Mouse (Mus musculus) R1 (cell line): ENCODE data around the gene Bcl2l11.

Experiments
- DNase-seq: peaks from one replicate; pipeline ENCODE4 v3.0.0-alpha.2; 2018; ENCODE audit warnings: low read depth, low spot score

Bcl2l11 gene

DNA sequence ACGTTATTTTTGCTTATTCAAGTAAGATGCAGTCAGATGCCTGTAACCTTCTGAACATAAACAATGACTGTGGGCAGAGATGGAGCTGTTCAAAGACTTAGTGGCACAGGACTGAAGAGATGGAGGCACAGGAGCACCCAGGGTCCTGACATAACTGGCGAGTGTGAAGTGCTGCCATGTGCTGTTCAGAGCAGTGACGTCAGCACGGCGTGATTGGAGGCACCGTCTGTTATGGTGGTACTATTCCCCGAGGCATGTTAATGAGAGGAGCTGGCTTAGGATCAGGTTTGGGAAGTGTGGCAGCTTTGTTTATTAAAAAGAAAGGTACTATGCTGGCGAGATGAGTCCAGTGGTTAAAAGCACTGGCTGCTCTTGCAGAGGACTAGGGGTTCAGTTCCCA lies 13.1 kb downstream of the Bcl2l11 start:
- DNase-seq: no peak

DNA sequence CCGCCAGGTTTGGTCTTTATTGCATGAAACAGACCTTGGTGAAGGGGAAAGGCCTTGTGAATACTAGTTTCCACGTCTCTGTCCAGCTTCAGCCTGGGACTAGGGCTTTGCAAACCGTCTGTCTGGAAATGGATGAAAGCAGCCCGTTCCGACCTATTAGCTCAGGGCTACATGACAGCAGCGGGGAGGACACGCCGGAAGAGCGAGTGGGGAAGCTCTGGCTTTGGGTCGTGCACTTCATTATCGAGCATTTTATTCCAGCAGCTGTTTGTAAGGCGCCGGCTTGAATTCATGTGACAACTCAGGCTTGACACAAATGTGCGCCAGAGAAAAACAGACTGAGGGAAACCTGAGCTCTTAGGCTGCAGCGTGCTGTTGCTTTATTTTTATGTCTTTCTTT lies 13.9 kb downstream of the Bcl2l11 start:
- DNase-seq: peak; percentile 34

DNA sequence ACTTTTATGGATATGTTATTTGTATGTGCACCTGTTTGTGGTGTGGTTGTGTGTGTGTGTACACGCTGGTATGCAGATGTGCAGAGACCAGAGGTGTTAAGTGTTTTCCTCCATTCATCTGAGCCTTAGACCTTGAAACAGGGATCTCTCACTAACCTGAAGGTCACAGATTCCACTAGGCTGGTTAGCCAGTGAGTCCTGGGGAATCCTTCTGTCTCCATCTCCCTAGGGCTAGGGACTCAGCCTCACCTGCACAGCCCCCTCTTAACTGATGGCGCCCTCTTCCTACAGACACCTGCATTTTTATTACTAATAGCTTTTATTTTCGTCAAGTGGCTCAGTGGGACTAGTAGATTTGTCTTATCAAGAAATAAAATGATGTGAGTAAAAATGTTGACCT lies 14.3 kb downstream of the Bcl2l11 start:
- DNase-seq: peak; percentile 36

DNA sequence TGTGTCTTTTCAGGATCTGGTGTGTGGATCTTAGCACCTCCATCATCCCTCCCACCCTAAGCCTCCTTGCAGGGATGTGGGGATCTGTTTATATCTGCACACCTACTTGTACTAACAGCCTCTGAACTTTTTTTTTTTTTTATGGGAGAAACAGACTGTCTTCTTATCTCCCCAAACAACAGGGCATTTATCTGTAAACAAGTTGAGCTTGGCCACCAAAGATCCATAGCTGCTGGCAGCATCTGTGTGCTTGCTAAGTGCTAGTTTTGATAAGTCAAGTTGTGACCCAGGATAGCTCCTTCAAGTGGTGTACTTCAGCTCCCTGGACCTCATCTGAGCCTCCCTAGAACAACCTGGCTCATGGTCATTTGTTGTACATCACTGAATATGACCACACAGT lies 18.2 kb downstream of the Bcl2l11 start:
- no peak for DNase-seq

DNA sequence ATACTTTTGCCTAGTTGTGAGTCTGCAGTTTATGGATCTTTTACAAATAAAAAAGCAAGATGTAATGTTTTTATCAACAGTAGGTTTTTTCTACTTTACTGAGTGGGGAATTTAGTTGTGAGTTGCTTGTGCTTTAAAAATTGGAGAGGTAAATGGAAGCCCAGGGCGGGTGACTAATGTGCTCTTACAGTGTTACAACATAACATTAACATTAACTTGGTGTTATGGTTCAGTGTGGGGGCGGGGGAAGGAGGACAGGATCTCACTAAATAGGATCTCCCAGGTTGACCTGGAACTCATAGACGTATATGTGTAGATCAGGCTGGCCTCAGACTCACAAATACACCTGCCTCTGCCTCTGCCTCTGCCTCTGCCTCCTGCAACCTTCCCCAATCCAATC lies 19.6 kb downstream of the Bcl2l11 start:
- no peak for DNase-seq

DNA sequence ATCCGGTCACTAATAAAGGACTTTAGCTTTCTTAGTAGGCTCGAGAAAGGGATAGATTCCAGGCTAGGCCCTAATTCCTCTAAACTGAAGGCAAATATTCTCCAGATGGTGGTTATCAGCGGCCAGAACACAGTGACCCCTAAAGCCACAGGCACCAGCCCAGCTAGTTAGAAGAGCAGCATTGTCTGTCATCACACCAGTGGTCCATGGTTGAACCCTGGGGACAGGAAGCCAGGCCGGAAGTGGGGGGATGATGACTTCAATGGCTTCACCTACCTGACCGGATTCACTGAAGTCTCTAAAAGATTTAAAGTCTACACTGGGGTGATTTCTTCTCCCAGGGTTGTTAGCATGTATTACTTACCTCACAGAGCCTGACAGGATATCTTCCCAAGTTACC lies 23.8 kb downstream of the Bcl2l11 start:
- DNase-seq: no peak

GRCm38 (mm10) chr2:128152211-128152610 lies 26.4 kb downstream of the Bcl2l11 start:
- no peak for DNase-seq

- DNase-seq: no peak
Observed at GRCm38 (mm10) chr2:128152845-128153550, 27.2 kb downstream of the Bcl2l11 start.

- no peak for DNase-seq
Observed at GRCm38 (mm10) chr2:128153551-128153910, 27.7 kb downstream of the Bcl2l11 start.

DNA sequence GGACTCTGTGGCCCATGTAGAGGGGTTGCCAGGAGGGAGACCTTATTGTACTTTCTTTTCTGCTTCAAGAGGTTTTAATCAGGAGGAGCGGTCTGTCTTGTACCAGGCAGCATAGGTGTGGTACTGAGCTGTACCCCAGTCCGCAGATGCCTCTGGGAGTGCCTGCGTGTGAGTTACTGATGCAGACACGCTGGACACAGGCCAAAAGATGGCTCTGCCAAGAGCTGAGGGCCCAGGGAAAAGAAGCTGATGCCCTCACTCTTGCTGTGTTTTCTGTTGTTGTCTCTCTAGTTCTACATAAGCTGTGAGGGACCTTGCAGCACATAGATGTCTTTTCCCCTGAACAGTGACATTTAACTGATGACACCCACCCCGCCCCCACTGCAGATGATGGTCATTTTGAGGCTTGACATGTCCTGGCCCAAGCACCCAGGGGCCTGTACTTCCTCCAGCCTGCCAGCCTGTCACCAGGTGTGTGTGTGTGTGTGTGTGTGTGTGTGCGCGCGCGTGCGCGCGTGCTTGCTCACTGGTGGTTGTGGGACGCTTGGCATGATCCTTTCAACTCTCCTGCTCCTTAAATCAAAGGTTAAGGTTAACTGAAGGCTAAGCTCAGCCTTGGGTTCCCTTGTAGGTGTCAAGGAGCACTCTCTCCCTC lies 29.7 kb downstream of the Bcl2l11 start:
- no peak for DNase-seq

DNA sequence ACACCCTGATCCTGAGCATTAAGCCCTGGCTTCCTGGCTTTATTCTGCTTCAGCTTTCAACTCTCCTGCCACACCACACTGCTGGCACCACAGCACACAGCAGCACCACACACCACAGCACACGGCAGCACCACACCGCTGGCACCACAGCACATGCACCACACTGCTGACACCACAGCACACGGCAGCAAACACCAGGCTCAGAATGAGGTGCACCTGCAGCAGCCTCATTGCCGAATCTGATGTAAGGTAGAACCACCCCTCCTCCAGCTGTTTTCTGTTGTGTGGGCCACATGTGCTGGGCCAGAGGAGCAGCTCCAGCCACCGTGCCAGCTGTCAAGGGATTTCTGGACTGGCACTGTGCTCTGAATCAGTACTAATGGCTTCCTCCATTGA lies 30.2 kb downstream of the Bcl2l11 start:
- DNase-seq: no peak

DNA sequence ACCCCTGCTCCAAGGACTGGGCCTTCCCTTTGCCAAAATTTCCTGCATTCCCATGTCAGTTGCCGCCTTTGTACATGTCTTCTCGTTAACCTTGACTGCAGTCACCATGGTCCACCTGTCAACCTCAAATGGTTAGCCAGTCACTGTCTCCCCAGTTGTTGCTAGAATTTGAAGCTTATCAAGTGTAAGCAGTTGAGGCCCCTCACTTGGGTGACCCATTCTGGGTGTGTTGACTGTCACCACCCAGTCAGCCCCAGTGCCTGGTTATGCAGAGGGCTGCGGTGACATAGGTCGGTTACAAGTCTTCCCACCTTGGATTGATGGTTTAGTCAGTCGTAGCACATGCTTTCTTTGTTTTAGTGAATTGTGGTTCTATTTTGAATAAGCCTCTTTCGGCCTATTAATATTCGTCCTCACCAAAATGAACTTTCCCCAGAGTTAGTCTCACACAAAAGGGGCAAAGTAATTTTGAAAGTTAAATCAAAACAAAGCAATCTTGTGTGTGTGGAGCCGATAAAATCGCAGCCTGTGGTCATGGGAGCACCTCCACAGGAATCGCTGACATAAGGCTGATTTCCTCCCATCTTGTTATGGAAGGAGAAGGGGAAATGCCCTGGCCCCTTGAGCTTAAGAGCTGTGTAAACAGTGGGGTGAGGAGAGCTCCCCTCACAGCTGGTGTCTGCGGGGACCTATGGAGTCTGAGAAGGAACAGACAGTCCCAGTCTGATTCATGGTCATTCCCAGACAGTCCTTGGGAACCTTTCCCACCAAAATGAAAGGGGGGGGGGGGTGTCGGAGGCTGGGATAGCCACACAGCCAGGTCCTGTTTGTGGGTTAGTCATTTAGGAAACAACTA lies 30.9 kb downstream of the Bcl2l11 start:
- no peak for DNase-seq

GRCm38 (mm10) chr2:128158734-128159410 lies 33.0 kb downstream of the Bcl2l11 start:
- DNase-seq: no peak

DNA sequence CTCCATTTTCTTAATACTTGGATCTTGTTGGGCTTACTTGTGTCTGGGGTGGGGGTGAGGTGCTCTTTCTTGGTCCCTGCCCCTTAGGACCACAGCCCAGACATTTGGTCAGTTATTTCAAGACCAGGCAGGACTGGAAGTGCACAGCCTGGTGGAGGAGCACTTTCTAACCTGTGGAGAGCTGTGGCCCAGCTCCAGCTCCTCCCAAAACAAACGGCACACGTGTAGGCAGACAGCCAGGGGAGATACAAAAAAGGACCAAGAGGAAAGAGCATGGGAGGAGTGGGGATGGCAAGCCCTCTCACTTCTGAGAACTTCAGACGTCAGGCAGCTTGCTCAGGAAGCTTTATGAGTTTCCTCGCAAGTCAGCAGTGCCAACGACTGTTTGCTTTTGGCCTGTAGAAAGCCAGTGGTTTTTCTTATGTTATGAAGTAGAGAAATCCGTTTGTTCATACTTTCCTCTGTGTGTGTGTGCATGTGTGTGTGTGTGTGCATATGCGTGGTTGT lies 33.8 kb downstream of the Bcl2l11 start:
- DNase-seq: no peak

DNA sequence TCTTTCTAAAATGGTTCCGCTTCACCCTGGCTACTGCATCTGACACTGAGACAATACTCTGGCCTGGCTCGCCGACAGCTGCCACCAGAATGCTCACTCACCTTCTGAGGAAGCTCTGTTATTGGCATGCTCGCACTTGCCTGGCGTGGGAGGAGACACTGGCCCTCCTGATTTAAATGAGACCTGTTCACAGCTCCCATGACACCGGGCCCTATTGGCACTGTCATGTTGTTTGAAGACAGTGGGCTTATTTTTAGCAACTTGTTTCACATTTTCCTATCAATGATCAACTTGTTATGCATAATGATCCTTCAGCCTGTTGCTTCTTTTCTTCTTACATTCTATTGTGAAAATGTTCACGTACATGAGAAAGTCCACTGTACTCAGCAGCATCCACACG lies 37.3 kb downstream of the Bcl2l11 start:
- DNase-seq: no peak

DNA sequence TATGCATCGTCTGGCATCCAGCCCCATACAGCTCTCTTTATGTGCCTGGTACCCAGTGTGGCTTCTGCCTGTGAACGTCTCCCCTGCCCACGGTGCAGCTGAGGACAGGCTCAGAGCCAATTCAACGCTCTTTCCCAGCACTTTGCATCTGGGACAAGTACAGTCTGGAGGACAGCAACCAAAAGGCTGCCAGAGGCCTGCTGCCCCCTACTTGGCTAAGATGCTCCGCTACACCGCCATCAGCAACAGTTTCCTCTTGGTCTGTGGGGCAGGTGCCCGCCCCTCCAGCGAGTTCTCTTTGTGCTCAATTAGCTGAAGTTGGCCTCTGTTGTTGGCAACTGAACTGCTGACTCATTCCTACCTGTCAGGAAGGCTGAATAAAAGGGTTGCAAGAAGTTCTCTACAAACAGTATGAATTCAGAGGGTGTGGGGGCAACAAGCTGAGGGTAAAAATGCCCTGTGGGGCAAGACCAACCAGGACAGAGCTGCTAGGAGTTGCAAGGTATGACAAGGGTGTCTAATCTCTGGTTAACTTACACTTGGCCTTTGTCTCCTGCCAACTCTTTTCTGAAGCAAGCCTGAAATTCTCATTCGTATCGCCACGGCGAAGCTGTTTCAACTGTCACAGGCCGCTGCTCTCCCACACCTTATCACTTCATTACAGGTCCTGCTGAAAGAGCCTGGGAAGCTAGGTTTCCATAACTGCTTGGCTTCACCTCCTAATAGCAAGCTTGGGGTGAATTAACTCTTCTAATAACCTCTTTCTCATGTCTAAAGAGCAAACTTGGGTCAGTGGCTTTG lies 41.0 kb downstream of the Bcl2l11 start:
- DNase-seq: no peak

GRCm38 (mm10) chr2:128167930-128168329 lies 42.1 kb downstream of the Bcl2l11 start:
- DNase-seq: no peak

DNA sequence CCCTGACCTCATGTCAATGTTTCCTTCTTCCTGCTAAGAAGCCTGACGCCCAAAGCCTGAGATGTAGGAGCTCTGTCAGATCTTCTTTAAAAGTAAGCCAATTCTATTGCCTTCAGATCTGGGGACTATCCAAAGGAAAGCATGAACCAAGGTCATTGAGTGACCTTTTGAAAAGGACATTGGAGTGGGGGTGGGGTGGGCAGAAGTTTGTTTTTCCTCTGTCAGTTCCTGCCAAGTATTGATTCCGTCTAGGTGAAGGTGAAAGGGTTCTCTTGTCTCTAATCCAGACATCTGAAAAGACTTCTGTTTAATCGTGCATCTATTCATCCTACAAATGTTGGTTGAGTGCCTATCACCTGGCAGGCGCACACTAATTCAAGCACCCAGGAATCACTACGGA lies 43.6 kb downstream of the Bcl2l11 start:
- no peak for DNase-seq

- no peak for DNase-seq
Observed at GRCm38 (mm10) chr2:128169972-128170371, 44.1 kb downstream of the Bcl2l11 start.

- DNase-seq: no peak
Observed at GRCm38 (mm10) chr2:128170614-128171013, 44.8 kb downstream of the Bcl2l11 start.

DNA sequence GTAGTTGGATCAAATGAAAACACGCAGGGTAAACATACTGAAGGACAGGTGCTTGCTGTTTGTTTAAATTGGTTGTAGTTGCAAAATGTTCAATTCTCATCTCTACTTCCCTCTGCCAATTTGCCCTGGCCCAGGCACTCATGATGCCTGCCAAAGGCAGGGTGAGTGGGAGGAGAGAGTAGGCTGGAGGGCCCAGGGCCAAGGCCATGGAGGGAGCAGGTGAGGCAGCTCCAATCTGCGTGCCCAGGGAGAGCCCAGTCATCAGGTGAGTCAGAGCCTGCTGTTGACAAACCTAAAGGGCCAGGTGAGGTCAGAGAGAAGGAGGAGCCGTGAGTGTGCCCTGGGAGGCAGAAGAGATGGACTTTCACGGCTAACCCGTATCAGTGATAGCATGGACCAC lies 46.4 kb downstream of the Bcl2l11 start:
- DNase-seq: no peak
